Mouse (Mus musculus) limb, embryonic 11.5 days (tissue): Measurements from ENCODE around the gene Nsun7. TPM values are rescaled to one million over a fixed set of nuclear protein-coding genes. Genes with fewer than 3 reads are reported as not detected.

Source experiments
- ATAC-seq: fragments of 200-750 bp; cut with Nextera tagmentation; 2 replicates; pipeline ENCODE4 v1.8.0; 2017; ENCODE audit warnings: low read depth; ENCODE audit not compliant: insufficient number of reproducible peaks, low FRiP score, low TSS enrichment
- DNase-seq: peaks from one replicate; pipeline ENCODE4 v3.0.0-alpha.2; 2015; ENCODE audit warnings: low spot score
- H3K27ac ChIP-seq: fragments of 300-500 bp; sonication (generic); replicated peaks from 2 replicates; pipeline ENCODE4 v1.5.1; 2014; ENCODE audit warnings: low read depth, mild to moderate bottlenecking, low read length
- H3K27me3 ChIP-seq: fragments of 300-500 bp; sonication (generic); 2 replicates; pipeline ENCODE4 v1.6.1; 2014; ENCODE audit warnings: mild to moderate bottlenecking, low read length, mixed read lengths; ENCODE audit not compliant: control insufficient read depth, insufficient read depth
- H3K36me3 ChIP-seq: fragments of 300-500 bp; sonication (generic); 2 replicates; pipeline ENCODE4 v1.6.1; 2014; ENCODE audit warnings: mild to moderate bottlenecking, low read length, moderate library complexity, mixed read lengths; ENCODE audit not compliant: control insufficient read depth, insufficient read depth
- H3K4me1 ChIP-seq: fragments of 300-500 bp; sonication (generic); 2 replicates; pipeline ENCODE4 v1.6.1; 2014; ENCODE audit warnings: low read length, mixed read lengths; ENCODE audit not compliant: control insufficient read depth, insufficient read depth
- H3K4me2 ChIP-seq: fragments of 300-500 bp; sonication (generic); 2 replicates; pipeline ENCODE4 v1.6.1; 2014; ENCODE audit warnings: low read depth, mild to moderate bottlenecking, moderate library complexity; ENCODE audit not compliant: severe bottlenecking
- H3K4me3 ChIP-seq: fragments of 300-500 bp; sonication (generic); 2 replicates; pipeline ENCODE4 v1.5.1; 2014; ENCODE audit warnings: low read depth, low read length
- H3K9ac ChIP-seq: fragments of 300-500 bp; sonication (generic); 2 replicates; pipeline ENCODE4 v1.6.1; 2014; ENCODE audit warnings: mild to moderate bottlenecking, low read length
- H3K9me3 ChIP-seq: fragments of 300-500 bp; sonication (generic); 2 replicates; pipeline ENCODE4 v1.6.1; 2016; ENCODE audit warnings: low read length; ENCODE audit not compliant: control insufficient read depth
- WGBS: fragments of 180-500 bp; shearing (Covaris S2); extraction: QIAGEN DNeasy Blood & Tissue Kit; methylation state at CpG from one replicate; pipeline ENCODE4 v1.1.7; 2014; 5-methylcytosine and 5-hydroxymethylcytosine counted together
- polyA plus RNA-seq: library from polyadenylated mRNA; unstranded; fragments of >200 nt; fragmentation: Nextera tagmentation; extraction: Ambion mirVana; gene quantifications from 2 replicates; pipeline ENCODE4 v1.2.1, GENCODE M21; 2014

Gene Nsun7
- polyA plus RNA-seq, 1 experiment from 2014 or later: 0.44 TPM

DNA sequence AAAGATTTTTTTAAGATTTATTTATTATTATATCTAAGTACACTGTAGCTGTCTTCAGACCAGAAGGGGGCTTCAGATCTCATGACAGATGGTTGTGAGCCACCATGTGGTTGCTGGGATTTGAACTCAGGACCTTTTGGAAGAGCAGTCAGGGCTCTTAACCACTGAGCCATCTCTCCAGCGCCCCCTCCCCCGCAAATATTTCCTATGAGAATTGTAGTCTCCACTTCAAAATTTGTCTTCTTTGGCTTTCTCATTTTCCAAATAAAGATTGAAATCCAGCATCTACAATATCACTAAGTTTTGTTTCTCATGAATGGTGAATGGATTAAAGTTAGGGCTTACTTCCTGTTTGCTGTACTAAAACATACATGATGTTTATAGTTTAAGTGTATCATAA, 2.8 kb downstream of the Nsun7 start:
- Histone ChIP-seq H3K4me2 (no peak overlapping the region), H3K27me3 (no peaks in the 10 kb centered on the region), H3K4me1 (no peaks in the 10 kb centered on the region), H3K4me3 (no peak overlapping the region), H3K27ac (no peak overlapping the region), H3K36me3 (no peaks in the 10 kb centered on the region), H3K9me3 (no peaks in the 10 kb centered on the region), H3K9ac (no peak overlapping the region)
- no peak for DNase-seq
- WGBS: 77% methylated on average over 2 of the region's 2 CpGs
- ATAC-seq: no peak

DNA sequence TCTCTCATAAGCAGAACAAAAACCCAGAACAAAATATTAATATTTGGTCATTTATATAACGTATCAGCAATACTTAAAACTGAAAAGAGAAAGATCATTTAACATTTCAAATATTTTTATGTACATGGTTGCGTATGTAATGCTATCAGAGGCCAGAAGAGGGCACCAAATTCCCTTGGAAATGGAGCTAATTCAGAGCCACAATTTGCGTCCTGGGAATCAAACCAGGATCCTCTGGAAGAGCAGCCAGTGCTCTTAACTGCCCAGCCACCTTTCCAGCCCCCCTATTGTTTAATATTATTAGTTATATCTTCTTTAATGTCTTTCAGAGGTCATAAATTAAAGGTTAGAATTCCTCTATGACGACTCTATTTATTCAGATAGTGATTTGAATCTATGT, 3.7 kb downstream of the Nsun7 start:
- no peak for ATAC-seq
- Histone ChIP-seq H3K9ac (no peak overlapping the region), H3K27me3 (no peaks in the 10 kb centered on the region), H3K4me1 (no peaks in the 10 kb centered on the region), H3K9me3 (no peaks in the 10 kb centered on the region), H3K27ac (no peak overlapping the region), H3K4me2 (no peak overlapping the region), H3K4me3 (no peak overlapping the region), H3K36me3 (no peaks in the 10 kb centered on the region)
- peak; percentile 71 for DNase-seq
- 32% methylated on average over 4 of the region's 4 CpGs for WGBS

DNA sequence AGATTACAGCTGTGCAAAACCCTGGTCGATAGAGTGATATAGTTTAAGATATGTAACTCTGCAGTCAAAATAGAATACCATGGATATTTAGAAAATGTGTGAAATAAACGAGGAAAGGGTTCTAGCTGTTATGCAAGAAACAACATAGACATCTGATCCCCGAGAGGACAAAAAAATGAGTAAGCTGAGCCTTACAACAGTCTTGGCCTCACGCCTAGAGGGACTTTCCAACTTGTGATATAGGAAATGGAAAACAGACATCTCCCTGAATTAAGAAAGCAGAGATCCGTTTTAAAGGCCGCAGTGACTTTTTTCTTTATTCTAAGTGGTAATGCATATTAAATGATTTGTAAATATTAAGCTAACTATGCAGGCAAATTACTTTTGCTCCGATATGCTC, 9.9 kb downstream of the Nsun7 start:
- H3K4me3 ChIP-seq: no peak overlapping the region
- no peaks in the 10 kb centered on the region for H3K27me3 ChIP-seq
- no peaks in the 10 kb centered on the region for H3K9me3 ChIP-seq
- DNase-seq (no peak), ATAC-seq (no peak)
- no peak overlapping the region for H3K9ac ChIP-seq
- H3K36me3 ChIP-seq: no peaks in the 10 kb centered on the region
- no peaks in the 10 kb centered on the region for H3K4me1 ChIP-seq
- no peak overlapping the region for H3K27ac ChIP-seq
- H3K4me2 ChIP-seq: no peak overlapping the region
- WGBS: 77% methylated on average over 7 of the region's 7 CpGs

DNA sequence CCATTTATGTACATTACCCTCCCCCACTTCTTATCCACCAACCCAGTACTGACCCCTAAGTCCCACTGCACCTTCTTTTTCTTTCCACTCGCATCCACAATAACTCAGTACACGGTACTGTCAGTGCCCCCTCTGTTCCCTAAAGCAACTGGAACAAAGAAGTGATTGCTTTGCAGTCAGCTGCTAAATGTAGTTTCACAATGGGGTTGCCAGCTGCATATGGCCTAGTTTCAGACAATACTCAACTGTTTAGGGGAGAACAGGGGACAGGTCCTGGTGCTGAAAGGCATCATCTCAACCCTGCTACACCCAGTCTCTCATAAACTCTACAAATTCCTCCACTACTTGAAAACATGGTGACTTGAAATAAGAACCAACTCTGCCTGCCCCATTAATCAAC, 11.4 kb downstream of the Nsun7 start:
- 91% methylated on average over 2 of the region's 2 CpGs for WGBS
- Histone ChIP-seq H3K36me3 (no peaks in the 10 kb centered on the region), H3K4me3 (no peak overlapping the region), H3K9ac (no peak overlapping the region), H3K4me2 (no peak overlapping the region), H3K27ac (no peak overlapping the region), H3K4me1 (no peaks in the 10 kb centered on the region), H3K27me3 (no peaks in the 10 kb centered on the region), H3K9me3 (no peaks in the 10 kb centered on the region)
- ATAC-seq (no peak), DNase-seq (no peak)

DNA sequence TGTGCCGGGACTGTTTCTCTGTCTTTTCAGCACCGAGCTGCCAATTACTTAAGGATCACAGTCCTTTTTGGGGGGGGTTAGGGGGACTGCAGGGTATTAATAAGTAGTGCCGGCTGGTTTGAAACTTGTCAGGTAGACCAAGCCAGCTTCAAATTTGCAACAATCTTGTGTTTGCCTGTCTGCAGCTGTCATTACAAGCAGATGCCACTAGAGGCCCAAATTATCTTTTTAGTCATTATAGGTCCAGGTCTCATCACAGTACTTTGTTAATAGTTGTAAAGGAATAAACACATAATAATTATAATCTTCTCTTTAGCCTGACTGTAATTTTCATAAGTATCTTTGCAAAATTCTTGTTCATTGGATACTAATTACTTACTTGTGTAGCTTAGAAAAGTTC, 14.7 kb downstream of the Nsun7 start:
- Histone ChIP-seq H3K9ac (no peak overlapping the region), H3K27me3 (no peaks in the 10 kb centered on the region), H3K4me3 (no peak overlapping the region), H3K4me1 (no peaks in the 10 kb centered on the region), H3K36me3 (no peaks in the 10 kb centered on the region), H3K9me3 (no peaks in the 10 kb centered on the region), H3K27ac (no peak overlapping the region), H3K4me2 (no peak overlapping the region)
- no peak for ATAC-seq
- DNase-seq: no peak
- 61% methylated on average over 3 of the region's 3 CpGs for WGBS

DNA sequence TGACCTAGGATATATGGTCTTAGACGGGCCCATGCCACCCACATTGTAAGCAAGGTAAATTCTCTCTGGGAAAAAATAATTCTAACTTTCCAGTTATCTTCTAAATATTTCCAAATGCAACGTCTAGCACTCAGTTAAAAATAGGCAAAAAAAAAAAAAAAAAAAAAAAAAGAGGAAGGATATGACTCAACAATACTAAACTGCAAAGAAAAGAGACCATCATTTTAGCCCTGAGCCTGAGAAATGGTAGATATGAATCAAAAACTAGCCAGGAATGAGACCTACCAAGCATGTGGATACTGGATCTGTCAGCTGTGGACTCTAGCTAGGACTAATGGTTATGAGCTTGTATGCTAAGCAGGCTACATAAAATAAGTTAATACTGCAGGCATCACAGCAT, 20.0 kb downstream of the Nsun7 start:
- Histone ChIP-seq H3K9ac (no peak overlapping the region), H3K4me2 (no peak overlapping the region), H3K27me3 (no peaks in the 10 kb centered on the region), H3K9me3 (no peaks in the 10 kb centered on the region), H3K4me3 (no peak overlapping the region), H3K4me1 (no peaks in the 10 kb centered on the region), H3K36me3 (no peaks in the 10 kb centered on the region), H3K27ac (no peak overlapping the region)
- 82% methylated on average over 2 of the region's 2 CpGs for WGBS
- ATAC-seq (no peak), DNase-seq (no peak)

DNA sequence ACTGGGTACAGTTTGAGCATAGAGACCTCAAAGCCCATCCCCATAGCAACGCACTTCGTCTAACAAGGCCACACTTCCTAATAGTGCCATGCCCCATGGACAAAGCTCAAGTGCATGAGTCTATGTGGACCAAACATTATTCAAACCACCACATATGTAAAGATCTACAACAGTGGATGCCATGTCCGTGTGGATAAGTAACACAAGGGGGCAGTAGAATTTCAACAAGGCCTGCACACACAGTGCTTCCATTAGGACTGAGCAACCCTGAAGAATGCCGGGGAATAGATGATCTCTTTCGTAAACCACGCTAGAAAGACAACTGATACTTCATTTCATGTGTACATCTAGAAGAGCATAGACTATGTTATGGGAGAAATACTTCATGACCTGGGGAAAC, 21.0 kb downstream of the Nsun7 start:
- ATAC-seq: no peak
- no peak for DNase-seq

DNA sequence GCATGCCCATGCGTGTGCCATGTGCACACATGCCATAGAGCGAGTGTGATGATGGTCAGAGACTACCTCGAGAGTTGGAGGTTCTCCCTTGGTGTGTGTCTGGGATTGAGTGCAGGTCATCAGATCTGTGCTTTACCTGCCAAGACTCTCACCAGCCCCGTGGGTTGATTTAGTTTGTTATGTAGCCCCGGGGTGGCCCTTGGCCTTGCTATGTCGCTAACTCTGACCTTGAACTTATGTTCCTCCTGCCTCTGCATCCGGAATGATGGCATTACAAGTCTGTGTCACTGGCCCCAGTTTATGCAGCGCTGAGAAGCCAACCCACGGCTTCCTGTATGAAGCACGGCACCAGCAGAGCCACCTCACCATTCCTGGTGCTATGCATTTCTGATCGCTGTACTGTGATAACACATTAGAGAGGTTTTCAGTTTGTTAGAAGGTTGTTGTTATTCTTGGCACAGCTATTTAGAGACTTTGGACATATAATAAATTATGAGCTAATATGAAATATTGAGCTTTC, 34.5 kb downstream of the Nsun7 start:
- H3K4me2 ChIP-seq: no peak overlapping the region
- H3K27ac ChIP-seq: no peak overlapping the region
- WGBS: 91% methylated on average over 11 of the region's 11 CpGs
- H3K4me3 ChIP-seq: no peak overlapping the region
- H3K9ac ChIP-seq: no peak overlapping the region
- H3K27me3 ChIP-seq: no peaks in the 10 kb centered on the region
- DNase-seq: no peak
- H3K36me3 ChIP-seq: no peaks in the 10 kb centered on the region
- no peaks in the 10 kb centered on the region for H3K9me3 ChIP-seq
- H3K4me1 ChIP-seq: no peaks in the 10 kb centered on the region
- no peak for ATAC-seq

More for the DNA sequence above, 21.0 kb downstream of the Nsun7 start:
- no peak overlapping the region for H3K27ac ChIP-seq
- H3K9ac ChIP-seq: no peak overlapping the region
- H3K4me3 ChIP-seq: no peak overlapping the region
- WGBS: 78% methylated on average over 6 of the region's 6 CpGs
- H3K4me1 ChIP-seq: no peaks in the 10 kb centered on the region
- no peaks in the 10 kb centered on the region for H3K9me3 ChIP-seq
- no peaks in the 10 kb centered on the region for H3K27me3 ChIP-seq
- H3K36me3 ChIP-seq: no peaks in the 10 kb centered on the region
- no peak overlapping the region for H3K4me2 ChIP-seq

DNA sequence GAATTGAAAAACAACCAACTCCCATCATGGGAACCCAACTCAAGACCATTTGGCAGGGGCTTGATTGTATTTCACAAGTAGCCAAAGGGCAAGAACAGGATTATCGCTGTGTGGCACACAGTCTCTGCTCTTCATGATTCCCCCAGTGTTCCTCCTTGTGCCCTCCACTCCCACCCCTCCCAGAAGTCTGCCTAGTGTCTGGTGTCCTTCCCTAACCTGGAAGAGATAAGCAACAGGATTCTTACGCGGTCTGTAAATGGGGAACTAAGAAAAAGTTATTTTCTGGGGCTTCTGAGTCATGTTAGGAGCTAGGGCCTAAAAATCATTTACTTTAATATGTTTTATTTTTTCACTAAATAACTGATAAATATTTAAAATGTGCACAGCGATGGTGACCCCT, 35.3 kb downstream of the Nsun7 start:
- Histone ChIP-seq H3K4me2 (no peak overlapping the region), H3K27me3 (no peaks in the 10 kb centered on the region)
- WGBS: 94% methylated on average over 4 of the region's 4 CpGs

More for the DNA sequence above, 35.3 kb downstream of the Nsun7 start:
- DNase-seq (no peak), ATAC-seq (no peak)
- no peaks in the 10 kb centered on the region for H3K36me3 ChIP-seq
- H3K27ac ChIP-seq: no peak overlapping the region
- H3K9me3 ChIP-seq: no peaks in the 10 kb centered on the region
- no peak overlapping the region for H3K9ac ChIP-seq
- no peaks in the 10 kb centered on the region for H3K4me1 ChIP-seq
- H3K4me3 ChIP-seq: no peak overlapping the region
